Mouse (Mus musculus) spleen, adult 2 months (tissue): ENCODE data around the gene Susd6. TPM values are rescaled to one million over a fixed set of nuclear protein-coding genes. Genes with fewer than 3 reads are reported as not detected.
A peak's percentile ranks its signal among the peaks of the same experiment; 100 is the strongest.

Experiments
- DNase-seq, 2 experiments: peaks; one replicate each; pipeline versions ENCODE4 v3.0.0 to v3.0.0-alpha.2; 2012 to 2021; ENCODE audit warnings: low spot score in 2 of 2, low read depth in 1 of 2
- H3K27ac ChIP-seq: fragments of 200-500 bp; 2 replicates; pipeline ENCODE4 v1.5.1; 2012; ENCODE audit warnings: low read length, inconsistent platforms; ENCODE audit not compliant: insufficient read depth
- H3K27me3 ChIP-seq: fragments of 200-500 bp; 2 replicates; pipeline ENCODE4 v1.6.1; 2012; ENCODE audit warnings: mild to moderate bottlenecking, moderate library complexity, low read length, inconsistent platforms; ENCODE audit not compliant: control insufficient read depth, insufficient read depth
- H3K36me3 ChIP-seq: fragments of 200-500 bp; 2 replicates; pipeline ENCODE4 v1.6.1; 2012; ENCODE audit warnings: mild to moderate bottlenecking, low read length, inconsistent platforms; ENCODE audit not compliant: control insufficient read depth, insufficient read depth
- H3K4me1 ChIP-seq: fragments of 200-500 bp; 2 replicates; pipeline ENCODE4 v1.6.1; 2011; ENCODE audit warnings: inconsistent platforms; ENCODE audit not compliant: control insufficient read depth, insufficient read depth, insufficient read length
- H3K4me3 ChIP-seq: fragments of 200-500 bp; 2 replicates; pipeline ENCODE4 v1.5.1; 2011; ENCODE audit warnings: mild to moderate bottlenecking, inconsistent platforms; ENCODE audit not compliant: insufficient read depth, insufficient read length; ENCODE audit errors: extremely low read depth
- CTCF ChIP-seq: fragments of 200-500 bp; IDR thresholded peaks from 2 replicates; pipeline ENCODE4 v1.5.1; 2011; ENCODE audit warnings: mild to moderate bottlenecking, inconsistent platforms; ENCODE audit not compliant: insufficient read depth, insufficient read length, insufficient replicate concordance; ENCODE audit errors: extremely low read depth
- POLR2A ChIP-seq: fragments of 200-500 bp; IDR thresholded peaks from 2 replicates; pipeline ENCODE4 v1.6.1; 2011; ENCODE audit warnings: low read depth, low read length, inconsistent platforms
- WGBS: fragments of 180-500 bp; shearing (Covaris S2); methylation state at CpG from one replicate; pipeline ENCODE4 v1.1.7; 2018; 5-methylcytosine and 5-hydroxymethylcytosine counted together
- polyA plus RNA-seq: library from polyadenylated mRNA; depleted of rRNA; stranded (reverse); fragments of >200 nt; gene quantifications from 2 replicates; pipeline ENCODE4 v1.2.3, GENCODE M21; 2012; rRNA removed

Gene Susd6
- 32.0 and 49.8 TPM in 2 replicates for polyA plus RNA-seq

GRCm38 (mm10) chr12:80789849-80790694 is at the start of gene Susd6:
Gene Susd6 (plus strand): TSS chr12:80790510.
- WGBS: 8% methylated on average over 56 of the region's 56 CpGs
- H3K36me3 ChIP-seq: no peaks in the 10 kb centered on the region
- TF ChIP-seq CTCF (no peak), POLR2A (peak; percentile 97)
- H3K27me3 ChIP-seq: no peaks in the 10 kb centered on the region; the same call in 1 of the 2 replicates
- DNase-seq: peak; percentile 94 to 99
- peak within 1 kb of the TSS; percentile 99 for H3K27ac ChIP-seq
- H3K4me1 ChIP-seq: peaks cover 11% of the 10 kb centered on the region
- H3K4me3 ChIP-seq: peak within 1 kb of the TSS; percentile 98

- TF ChIP-seq CTCF: no peak
- no peak for TF ChIP-seq POLR2A
- no peaks in the 10 kb centered on the region for H3K36me3 ChIP-seq
- H3K27ac ChIP-seq: no peak overlapping the region
- no peaks in the 10 kb centered on the region for H3K4me1 ChIP-seq
- WGBS: 90% methylated on average over 1 of the region's 1 CpGs
- no peak for DNase-seq
- H3K4me3 ChIP-seq: no peak overlapping the region
- peaks cover 3% of the 10 kb centered on the region; the same call in 1 of the 2 replicates for H3K27me3 ChIP-seq
These were observed 45.7 kb upstream of the Susd6 start for GRCm38 (mm10) chr12:80744614-80745013.

- WGBS: 79% methylated on average over 8 of the region's 8 CpGs
- no peak for DNase-seq
- Histone ChIP-seq H3K27me3 (peaks cover 4% of the 10 kb centered on the region; the same call in 1 of the 2 replicates), H3K4me1 (no peaks in the 10 kb centered on the region), H3K4me3 (no peak overlapping the region), H3K36me3 (no peaks in the 10 kb centered on the region), H3K27ac (no peak overlapping the region)
- TF ChIP-seq CTCF: no peak
- no peak for TF ChIP-seq POLR2A
These were observed 44.1 kb upstream of the Susd6 start for GRCm38 (mm10) chr12:80746031-80746813.

- TF ChIP-seq POLR2A: no peak
- no peak for TF ChIP-seq CTCF
- H3K27ac ChIP-seq: no peak overlapping the region
- peaks cover 4% of the 10 kb centered on the region for H3K27me3 ChIP-seq
- no peaks in the 10 kb centered on the region for H3K4me1 ChIP-seq
- no peak for DNase-seq
- H3K36me3 ChIP-seq: no peaks in the 10 kb centered on the region
- no peak overlapping the region for H3K4me3 ChIP-seq
- WGBS: 87% methylated on average over 6 of the region's 6 CpGs
These were observed 38.8 kb upstream of the Susd6 start for GRCm38 (mm10) chr12:80751556-80751955.

- no peaks in the 10 kb centered on the region for H3K36me3 ChIP-seq
- DNase-seq: no peak
- H3K27ac ChIP-seq: no peak overlapping the region
- TF ChIP-seq CTCF (no peak), POLR2A (no peak)
- H3K27me3 ChIP-seq: peaks cover 14% of the 10 kb centered on the region
- WGBS: 2% methylated on average over 117 of the region's 122 CpGs
- peak overlapping the region; percentile 44; the same call in 1 of the 2 replicates for H3K4me3 ChIP-seq
- H3K4me1 ChIP-seq: peaks cover 17% of the 10 kb centered on the region; the same call in 1 of the 2 replicates
These were observed 32.4 kb upstream of the Susd6 start for GRCm38 (mm10) chr12:80757751-80758558.
